Mouse (Mus musculus): ENCODE results near the gene Usp43. TPM values are rescaled to one million over a fixed set of nuclear protein-coding genes. Genes with fewer than 3 reads are reported as not detected.

Gene Usp43
- total and polyA plus RNA-seq, 2 experiments from 2014 or later, result 0.66 to 3.9 TPM

- TF ChIP-seq EP300 (IDR thresholded peaks at IDR 0.05; ENCODE audit: low read depth), result no peak
- no peak for TF ChIP-seq CTCF (IDR thresholded peaks at IDR 0.05; ENCODE audit: low read depth)
- H3K4me1 ChIP-seq (ENCODE audit: control insufficient read depth, insufficient read depth), result 0 out of 2 replicates have a peak, but pooled peaks cover 3% of the 10 kb centered on the region
- H3K27me3 ChIP-seq (ENCODE audit: control insufficient read depth, insufficient read depth, low read length), result no peaks in the 10 kb centered on the region
- 44% methylated on average over 9 of the region's 9 CpGs for WGBS
- H3K27ac ChIP-seq (ENCODE audit: low read depth), result 0 out of 2 replicates have a peak overlapping the region, but pooled peaks have one; percentile 83
- H3K4me3 ChIP-seq (ENCODE audit: low read depth, low read length), result peak overlapping the region; percentile 71
- peak overlapping the region; percentile 94 for H3K4me2 ChIP-seq (ENCODE audit: low read depth, low read length)
- DNase-seq (ENCODE audit: low spot score), result no peak
- no peaks in the 10 kb centered on the region for H3K9me3 ChIP-seq (replicated peaks; ENCODE audit: control insufficient read depth, low read length)
- no peak overlapping the region for H3K9ac ChIP-seq (replicated peaks; ENCODE audit: low read depth, low read length)
- no peaks in the 10 kb centered on the region for H3K36me3 ChIP-seq (replicated peaks; ENCODE audit: control insufficient read depth, insufficient read depth, low read length)
- no peak for ATAC-seq (ENCODE audit: insufficient read depth, low read depth)
Observed at GRCm38 (mm10) chr11:67920226-67920960, 1.6 kb downstream of the Usp43 start.

- H3K27ac ChIP-seq (ENCODE audit: low read depth), result 0 out of 2 replicates have a peak overlapping the region, but pooled peaks have one; percentile 13
- H3K36me3 ChIP-seq (replicated peaks; ENCODE audit: control insufficient read depth, insufficient read depth, low read length), result no peaks in the 10 kb centered on the region
- H3K4me1 ChIP-seq (ENCODE audit: control insufficient read depth, insufficient read depth), result 0 out of 2 replicates have a peak, but pooled peaks cover 3% of the 10 kb centered on the region
- H3K9me3 ChIP-seq (replicated peaks; ENCODE audit: control insufficient read depth, low read length), result no peaks in the 10 kb centered on the region
- no peaks in the 10 kb centered on the region for H3K27me3 ChIP-seq (ENCODE audit: control insufficient read depth, insufficient read depth, low read length)
- H3K4me2 ChIP-seq (ENCODE audit: low read depth, low read length), result peak overlapping the region; percentile 94; the same call in 1 of the 2 replicates
- TF ChIP-seq CTCF (IDR thresholded peaks at IDR 0.05; ENCODE audit: low read depth), result no peak
- no peak overlapping the region for H3K9ac ChIP-seq (replicated peaks; ENCODE audit: low read depth, low read length)
- H3K4me3 ChIP-seq (ENCODE audit: low read depth, low read length), result no peak overlapping the region
- DNase-seq (ENCODE audit: low spot score), result no peak
- ATAC-seq (ENCODE audit: insufficient read depth, low read depth), result no peak
- 54% methylated on average over 5 of the region's 5 CpGs for WGBS
Observed at GRCm38 (mm10) chr11:67919593-67919992, 2.4 kb downstream of the Usp43 start.

GRCm38 (mm10) chr11:67917126-67917525 lies 4.8 kb downstream of the Usp43 start:
- Histone ChIP-seq H3K27me3 (ENCODE audit: control insufficient read depth, insufficient read depth, low read length) (no peaks in the 10 kb centered on the region), H3K4me1 (ENCODE audit: control insufficient read depth, insufficient read depth) (0 out of 2 replicates have a peak, but pooled peaks cover 11% of the 10 kb centered on the region), H3K36me3 (replicated peaks; ENCODE audit: control insufficient read depth, insufficient read depth, low read length) (no peaks in the 10 kb centered on the region), H3K9ac (replicated peaks; ENCODE audit: low read depth, low read length) (no peak overlapping the region), H3K9me3 (replicated peaks; ENCODE audit: control insufficient read depth, low read length) (no peaks in the 10 kb centered on the region), H3K4me3 (ENCODE audit: low read depth, low read length) (no peak overlapping the region), H3K4me2 (ENCODE audit: low read depth, low read length) (no peak overlapping the region), H3K27ac (ENCODE audit: low read depth) (peak overlapping the region; percentile 63)
- DNase-seq (ENCODE audit: low spot score) (no peak), ATAC-seq (ENCODE audit: insufficient read depth, low read depth) (no peak)
- TF ChIP-seq EP300 (IDR thresholded peaks at IDR 0.05; ENCODE audit: low read depth) (no peak), CTCF (IDR thresholded peaks at IDR 0.05; ENCODE audit: low read depth) (no peak)
- WGBS, result 72% methylated on average over 3 of the region's 3 CpGs

- Histone ChIP-seq H3K4me2 (ENCODE audit: low read depth, low read length) (no peak overlapping the region), H3K36me3 (replicated peaks; ENCODE audit: control insufficient read depth, insufficient read depth, low read length) (no peaks in the 10 kb centered on the region), H3K9me3 (replicated peaks; ENCODE audit: control insufficient read depth, low read length) (no peaks in the 10 kb centered on the region), H3K4me1 (ENCODE audit: control insufficient read depth, insufficient read depth) (0 out of 2 replicates have a peak, but pooled peaks cover 15% of the 10 kb centered on the region), H3K4me3 (ENCODE audit: low read depth, low read length) (no peak overlapping the region), H3K27me3 (ENCODE audit: control insufficient read depth, insufficient read depth, low read length) (no peaks in the 10 kb centered on the region), H3K9ac (replicated peaks; ENCODE audit: low read depth, low read length) (no peak overlapping the region), H3K27ac (ENCODE audit: low read depth) (no peak overlapping the region)
- TF ChIP-seq EP300 (IDR thresholded peaks at IDR 0.05; ENCODE audit: low read depth) (no peak), CTCF (IDR thresholded peaks at IDR 0.05; ENCODE audit: low read depth) (no peak)
- DNase-seq (ENCODE audit: low spot score) (no peak), ATAC-seq (ENCODE audit: insufficient read depth, low read depth) (no peak)
- WGBS, result 85% methylated on average over 5 of the region's 5 CpGs
Observed at GRCm38 (mm10) chr11:67911074-67911473, 10.9 kb downstream of the Usp43 start.

GRCm38 (mm10) chr11:67903756-67904155 lies 18.2 kb downstream of the Usp43 start:
- no peaks in the 10 kb centered on the region for H3K4me1 ChIP-seq (ENCODE audit: control insufficient read depth, insufficient read depth)
- no peak overlapping the region for H3K4me2 ChIP-seq (ENCODE audit: low read depth, low read length)
- H3K9ac ChIP-seq (replicated peaks; ENCODE audit: low read depth, low read length), result no peak overlapping the region
- ATAC-seq (ENCODE audit: insufficient read depth, low read depth), result no peak
- no peaks in the 10 kb centered on the region for H3K36me3 ChIP-seq (replicated peaks; ENCODE audit: control insufficient read depth, insufficient read depth, low read length)
- H3K9me3 ChIP-seq (replicated peaks; ENCODE audit: control insufficient read depth, low read length), result no peaks in the 10 kb centered on the region
- no peak overlapping the region for H3K27ac ChIP-seq (ENCODE audit: low read depth)
- TF ChIP-seq CTCF (IDR thresholded peaks at IDR 0.05; ENCODE audit: low read depth) (no peak), EP300 (IDR thresholded peaks at IDR 0.05; ENCODE audit: low read depth) (no peak)
- DNase-seq (ENCODE audit: low spot score), result no peak
- H3K4me3 ChIP-seq (ENCODE audit: low read depth, low read length), result no peak overlapping the region
- H3K27me3 ChIP-seq (ENCODE audit: control insufficient read depth, insufficient read depth, low read length), result no peaks in the 10 kb centered on the region
- WGBS, result 80% methylated on average over 4 of the region's 4 CpGs

Data from heart, postnatal 0 days (tissue).